Mouse (Mus musculus) liver, adult 2 months (tissue): ENCODE results near the gene Efs.

Source experiments
- CTCF ChIP-seq: fragments of 200-500 bp; IDR thresholded peaks from 2 replicates; pipeline ENCODE4 v1.5.1; 2011; ENCODE audit warnings: low read depth, low read length, control low read depth
- POLR2A ChIP-seq: fragments of 200-500 bp; IDR thresholded peaks from 2 replicates; pipeline ENCODE4 v1.6.1; 2011; ENCODE audit warnings: low read length, control low read depth; ENCODE audit not compliant: insufficient read depth; ENCODE audit errors: extremely low read depth

- TF ChIP-seq CTCF = no peak
- TF ChIP-seq POLR2A = no peak
These were observed 32.6 kb upstream of the Efs start for GRCm38 (mm10) chr14:54958503-54958902.
